ENCODE assay signal across 18 mouse cellular contexts in the genomic region with DNA sequence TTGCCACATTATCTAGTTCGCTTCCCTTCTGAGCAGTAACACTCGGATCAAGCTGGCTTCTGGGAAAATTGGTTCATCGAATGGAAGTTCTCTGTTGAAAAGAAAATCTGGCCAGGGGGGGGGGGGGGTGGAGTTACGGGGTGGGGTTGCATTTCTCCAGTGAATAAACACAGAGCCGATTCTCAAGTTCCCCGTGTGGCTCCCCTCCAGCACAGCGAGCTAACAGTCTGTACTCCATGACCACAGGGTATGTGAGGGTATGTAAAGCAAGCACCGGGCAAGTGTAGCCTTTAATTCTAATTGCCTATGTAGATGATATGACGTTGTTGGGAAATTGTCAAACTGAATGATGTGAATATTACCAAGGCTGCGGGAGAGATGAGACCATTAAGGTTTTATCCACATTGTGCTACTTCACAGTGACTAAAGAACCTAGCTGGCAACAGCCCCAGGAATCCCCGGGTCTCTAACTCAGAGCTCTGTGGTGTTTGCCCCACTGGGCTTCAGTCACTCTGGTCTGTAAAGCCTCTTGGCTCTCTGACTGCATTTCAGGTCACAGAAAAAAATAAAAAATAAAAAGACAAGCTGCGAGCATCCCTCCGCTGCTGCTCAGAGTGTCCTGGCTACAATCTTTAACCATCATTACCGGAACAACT.
A peak's percentile ranks its signal among the peaks of the same experiment; 100 is the strongest.
DNase-seq lines count a peak whose midpoint lies in the region; ATAC-seq and TF ChIP-seq lines count a peak whose summit lies in the region.
"Had no signal": no experiment of that assay in that cellular context is flagged by ENCODE, and none has a peak within 500 bp of the region (broad histone marks: within the 10 kb centered on the region; RNA-seq: fewer than 3 reads in every experiment).

No protein-coding gene starts in this region.

- no peaks in the 10 kb centered on the region for H3K36me3 ChIP-seq in forebrain, embryonic 15.5 days
- H3K36me3 ChIP-seq in forebrain, postnatal 0 days (ENCODE audit: insufficient read depth): no peaks in the 10 kb centered on the region
- H3K36me3 ChIP-seq in hindbrain, postnatal 0 days (ENCODE audit: insufficient read depth, low read length): no peaks in the 10 kb centered on the region
- H3K36me3 ChIP-seq in hindbrain, embryonic 14.5 days (replicated peaks; ENCODE audit: control insufficient read depth, insufficient read depth): no peaks in the 10 kb centered on the region
- no peaks in the 10 kb centered on the region for H3K36me3 ChIP-seq in embryonic facial prominence, embryonic 15.5 days
- no peaks in the 10 kb centered on the region for H3K36me3 ChIP-seq in stomach, postnatal 0 days (ENCODE audit: control insufficient read depth, insufficient read depth, low read length)
- no peaks in the 10 kb centered on the region for H3K36me3 ChIP-seq in midbrain, postnatal 0 days (ENCODE audit: insufficient read depth, low read length)
- H3K36me3 ChIP-seq: heart, embryonic 15.5 days; intestine, embryonic 15.5 days; lung, embryonic 15.5 days had no signal

- TF ChIP-seq CTCF in forebrain, postnatal 0 days (IDR thresholded peaks at IDR 0.05; ENCODE audit: low read depth): no peak
- TF ChIP-seq CTCF in hindbrain, postnatal 0 days (IDR thresholded peaks at IDR 0.05; ENCODE audit: low read depth): no peak
- no peak for TF ChIP-seq CTCF in stomach, postnatal 0 days (IDR thresholded peaks at IDR 0.05; ENCODE audit: low read depth)
- no peak for TF ChIP-seq CTCF in midbrain, postnatal 0 days (IDR thresholded peaks at IDR 0.05)

- 43% methylated on average over 14 of the region's 14 CpGs for WGBS in forebrain, embryonic 15.5 days
- 33% methylated on average over 14 of the region's 14 CpGs for WGBS in forebrain, postnatal 0 days
- 28% methylated on average over 14 of the region's 14 CpGs for WGBS in hindbrain, postnatal 0 days
- WGBS in hindbrain, embryonic 14.5 days: 54% methylated on average over 14 of the region's 14 CpGs
- WGBS in embryonic facial prominence, embryonic 15.5 days: 37% methylated on average over 14 of the region's 14 CpGs
- 38% methylated on average over 14 of the region's 14 CpGs for WGBS in stomach, postnatal 0 days
- 54% methylated on average over 14 of the region's 14 CpGs for WGBS in midbrain, postnatal 0 days

- no peaks in the 10 kb centered on the region for H3K9me3 ChIP-seq in forebrain, embryonic 15.5 days
- no peaks in the 10 kb centered on the region for H3K9me3 ChIP-seq in forebrain, postnatal 0 days (ENCODE audit: low read length)
- no peaks in the 10 kb centered on the region for H3K9me3 ChIP-seq in hindbrain, postnatal 0 days (ENCODE audit: low read length)
- no peaks in the 10 kb centered on the region for H3K9me3 ChIP-seq in hindbrain, embryonic 14.5 days (ENCODE audit: control insufficient read depth, low read length)
- H3K9me3 ChIP-seq in embryonic facial prominence, embryonic 15.5 days (replicated peaks): no peaks in the 10 kb centered on the region
- H3K9me3 ChIP-seq in stomach, postnatal 0 days (ENCODE audit: control insufficient read depth, low read length): no peaks in the 10 kb centered on the region
- no peaks in the 10 kb centered on the region for H3K9me3 ChIP-seq in midbrain, postnatal 0 days (ENCODE audit: low read length)
- H3K9me3 ChIP-seq: heart, embryonic 15.5 days; intestine, embryonic 15.5 days; lung, embryonic 15.5 days had no signal

- H3K4me3 ChIP-seq in forebrain, embryonic 15.5 days: no peak overlapping the region
- no peak overlapping the region for H3K4me3 ChIP-seq in forebrain, postnatal 0 days (ENCODE audit: low read depth, low read length)
- no peak overlapping the region for H3K4me3 ChIP-seq in hindbrain, postnatal 0 days (ENCODE audit: low read length)
- no peak overlapping the region for H3K4me3 ChIP-seq in hindbrain, embryonic 14.5 days (replicated peaks; ENCODE audit: low read length)
- H3K4me3 ChIP-seq in embryonic facial prominence, embryonic 15.5 days (replicated peaks): no peak overlapping the region; the same call in 1 of the 2 replicates
- H3K4me3 ChIP-seq in stomach, postnatal 0 days (ENCODE audit: low read depth, low read length): peak overlapping the region; percentile 6; the same call in 1 of the 2 replicates
- H3K4me3 ChIP-seq in midbrain, postnatal 0 days (ENCODE audit: low read depth, low read length): no peak overlapping the region
- H3K4me3 ChIP-seq: heart, adult 2 months; heart, embryonic 15.5 days; intestine, embryonic 15.5 days; lung, embryonic 15.5 days had no signal

- no peaks in the 10 kb centered on the region for H3K27me3 ChIP-seq in forebrain, embryonic 15.5 days
- H3K27me3 ChIP-seq in forebrain, postnatal 0 days (ENCODE audit: insufficient read depth, low read length): no peaks in the 10 kb centered on the region
- H3K27me3 ChIP-seq in hindbrain, postnatal 0 days (ENCODE audit: insufficient read depth, low read length): no peaks in the 10 kb centered on the region
- no peaks in the 10 kb centered on the region for H3K27me3 ChIP-seq in hindbrain, embryonic 14.5 days (ENCODE audit: control insufficient read depth, insufficient read depth, low read length)
- H3K27me3 ChIP-seq in embryonic facial prominence, embryonic 15.5 days: no peaks in the 10 kb centered on the region
- H3K27me3 ChIP-seq in stomach, postnatal 0 days (ENCODE audit: control insufficient read depth, insufficient read depth, low read length): no peaks in the 10 kb centered on the region
- H3K27me3 ChIP-seq in midbrain, postnatal 0 days (ENCODE audit: insufficient read depth, low read length): no peaks in the 10 kb centered on the region
- H3K27me3 ChIP-seq: heart, embryonic 15.5 days; intestine, embryonic 15.5 days; lung, embryonic 15.5 days had no signal

- no peak for TF ChIP-seq EP300 in stomach, postnatal 0 days (optimal IDR thresholded peaks at IDR 0.05)

- ATAC-seq in forebrain, embryonic 15.5 days (replicated peaks): peak; percentile 69
- no peak for ATAC-seq in forebrain, postnatal 0 days
- 0 out of 2 replicates have a peak, but pooled peaks have one; percentile 35 for ATAC-seq in hindbrain, postnatal 0 days
- ATAC-seq in hindbrain, embryonic 14.5 days (ENCODE audit: low FRiP score): no peak
- ATAC-seq in embryonic facial prominence, embryonic 15.5 days (ENCODE audit: insufficient number of reproducible peaks, low FRiP score, low TSS enrichment, low read depth): peak; percentile 65; the same call in 1 of the 2 replicates
- no peak for ATAC-seq in stomach, postnatal 0 days (ENCODE audit: low FRiP score, low TSS enrichment)
- ATAC-seq in midbrain, postnatal 0 days (ENCODE audit: low FRiP score): no peak
- ATAC-seq: intestine, embryonic 15.5 days; midbrain, embryonic 16.5 days had no signal

- H3K4me1 ChIP-seq in forebrain, embryonic 15.5 days: peaks cover 6% of the 10 kb centered on the region
- H3K4me1 ChIP-seq in forebrain, postnatal 0 days (ENCODE audit: insufficient read depth): no peaks in the 10 kb centered on the region
- peaks cover 7% of the 10 kb centered on the region; the same call in 1 of the 2 replicates for H3K4me1 ChIP-seq in hindbrain, postnatal 0 days (ENCODE audit: insufficient read depth, low read length)
- H3K4me1 ChIP-seq in hindbrain, embryonic 14.5 days (replicated peaks; ENCODE audit: control insufficient read depth, insufficient read depth, low read length): no peaks in the 10 kb centered on the region
- H3K4me1 ChIP-seq in embryonic facial prominence, embryonic 15.5 days: no peaks in the 10 kb centered on the region
- H3K4me1 ChIP-seq in stomach, postnatal 0 days (replicated peaks; ENCODE audit: control insufficient read depth, insufficient read depth): no peaks in the 10 kb centered on the region
- H3K4me1 ChIP-seq in midbrain, postnatal 0 days (ENCODE audit: insufficient read depth, low read length): no peaks in the 10 kb centered on the region
- H3K4me1 ChIP-seq: heart, embryonic 15.5 days; intestine, embryonic 15.5 days; lung, embryonic 15.5 days had no signal

- 0 out of 2 replicates have a peak overlapping the region, but pooled peaks have one; percentile 8 for H3K27ac ChIP-seq in forebrain, embryonic 15.5 days (replicated peaks)
- no peak overlapping the region for H3K27ac ChIP-seq in forebrain, postnatal 0 days (ENCODE audit: low read depth, low read length)
- H3K27ac ChIP-seq in hindbrain, postnatal 0 days: no peak overlapping the region
- H3K27ac ChIP-seq in hindbrain, embryonic 14.5 days: no peak overlapping the region
- H3K27ac ChIP-seq in embryonic facial prominence, embryonic 15.5 days (replicated peaks): no peak overlapping the region
- no peak overlapping the region for H3K27ac ChIP-seq in stomach, postnatal 0 days (replicated peaks)
- H3K27ac ChIP-seq in midbrain, postnatal 0 days (ENCODE audit: low read depth, low read length): no peak overlapping the region
- H3K27ac ChIP-seq: heart, adult 2 months; heart, embryonic 15.5 days; intestine, embryonic 15.5 days; kidney, postnatal 0 days; liver, embryonic 14.5 days; lung, embryonic 15.5 days had no signal

- no peak overlapping the region for H3K9ac ChIP-seq in forebrain, embryonic 15.5 days (replicated peaks)
- no peak overlapping the region for H3K9ac ChIP-seq in forebrain, postnatal 0 days
- H3K9ac ChIP-seq in hindbrain, postnatal 0 days (replicated peaks; ENCODE audit: low read length): no peak overlapping the region
- H3K9ac ChIP-seq in hindbrain, embryonic 14.5 days: no peak overlapping the region
- no peak overlapping the region for H3K9ac ChIP-seq in embryonic facial prominence, embryonic 15.5 days
- no peak overlapping the region for H3K9ac ChIP-seq in stomach, postnatal 0 days (ENCODE audit: low read length)
- no peak overlapping the region for H3K9ac ChIP-seq in midbrain, postnatal 0 days (replicated peaks; ENCODE audit: low read length, poor library complexity, severe bottlenecking)
- H3K9ac ChIP-seq: heart, embryonic 15.5 days; intestine, embryonic 15.5 days; liver, embryonic 14.5 days; lung, embryonic 15.5 days had no signal

- DNase-seq in forebrain, postnatal 0 days: no peak
- peak; percentile 22 for DNase-seq in hindbrain, postnatal 0 days (ENCODE audit: low spot score)
- DNase-seq in hindbrain, embryonic 14.5 days (ENCODE audit: low spot score): no peak
- no peak for DNase-seq in stomach, postnatal 0 days (ENCODE audit: low spot score)
- no peak for DNase-seq in midbrain, postnatal 0 days (ENCODE audit: low spot score)
- DNase-seq: adrenal gland, adult 8-10 months; cerebellum, postnatal 36 days; lung, postnatal 4 days; thymus, postnatal 36 days had no signal

- H3K4me2 ChIP-seq in forebrain, embryonic 15.5 days (replicated peaks): 0 out of 2 replicates have a peak overlapping the region, but pooled peaks have one; percentile 1
- no peak overlapping the region for H3K4me2 ChIP-seq in forebrain, postnatal 0 days (ENCODE audit: low read depth)
- peak overlapping the region; percentile 28 for H3K4me2 ChIP-seq in hindbrain, postnatal 0 days (ENCODE audit: low read depth, low read length)
- no peak overlapping the region for H3K4me2 ChIP-seq in hindbrain, embryonic 14.5 days (replicated peaks)
- peak overlapping the region; percentile 34 for H3K4me2 ChIP-seq in embryonic facial prominence, embryonic 15.5 days (replicated peaks)
- H3K4me2 ChIP-seq in stomach, postnatal 0 days (replicated peaks; ENCODE audit: low read depth): no peak overlapping the region; the same call in 1 of the 2 replicates
- H3K4me2 ChIP-seq in midbrain, postnatal 0 days (ENCODE audit: low read depth, low read length, poor library complexity, severe bottlenecking): no peak overlapping the region
- H3K4me2 ChIP-seq: heart, embryonic 15.5 days; intestine, embryonic 15.5 days; lung, embryonic 15.5 days had no signal

Comparison
In these comparisons a context has a peak if more than half of its experiments do, and no peak if none do; other contexts are left out.
1. ATAC-seq: peak in forebrain, embryonic 15.5 days (single experiment), hindbrain, postnatal 0 days (single experiment) and embryonic facial prominence, embryonic 15.5 days (single experiment); none in forebrain, postnatal 0 days (single experiment), hindbrain, embryonic 14.5 days (single experiment), stomach, postnatal 0 days (single experiment) and midbrain, postnatal 0 days (single experiment).
2. H3K4me2 ChIP-seq: peak in forebrain, embryonic 15.5 days (single experiment), hindbrain, postnatal 0 days (single experiment) and embryonic facial prominence, embryonic 15.5 days (single experiment); none in forebrain, postnatal 0 days (single experiment), hindbrain, embryonic 14.5 days (single experiment), stomach, postnatal 0 days (single experiment) and midbrain, postnatal 0 days (single experiment).